Comparison of ENCODE assay signal across 20 mouse cellular contexts in the genomic region with DNA sequence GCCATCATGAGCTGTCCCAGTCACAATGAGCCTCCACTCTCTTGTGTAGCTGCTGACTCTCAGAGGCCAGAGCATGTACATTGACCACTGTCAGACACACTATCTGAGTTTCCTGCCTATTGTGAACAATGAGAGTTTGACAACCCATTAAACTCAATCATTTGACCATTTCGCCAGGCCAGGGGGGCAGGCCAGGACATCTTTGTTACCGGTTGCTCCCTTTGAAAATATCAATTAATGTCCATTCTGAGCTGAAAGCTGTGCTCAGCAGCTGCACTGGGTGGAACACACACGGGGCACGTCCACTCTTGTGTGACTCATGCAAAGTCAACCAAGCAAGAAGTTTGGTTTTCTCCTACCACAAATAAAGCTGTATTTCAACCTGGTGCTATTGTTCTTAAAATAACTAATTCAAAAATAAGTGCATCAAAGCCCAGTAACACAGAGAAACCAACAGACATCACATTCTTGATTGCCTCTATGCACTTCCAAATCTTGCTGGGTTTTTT.
A peak's percentile ranks its signal among the peaks of the same experiment; 100 is the strongest.
DNase-seq lines count a peak whose midpoint lies in the region; ATAC-seq and TF ChIP-seq lines count a peak whose summit lies in the region.
"Had no signal": no experiment of that assay in that cellular context is flagged by ENCODE, and none has a peak within 500 bp of the region (broad histone marks: within the 10 kb centered on the region; RNA-seq: fewer than 3 reads in every experiment).

No protein-coding gene starts in this region.

- no peak for TF ChIP-seq CTCF in kidney, postnatal 0 days (IDR thresholded peaks at IDR 0.05; ENCODE audit: low read depth)

- H3K27ac ChIP-seq in kidney, postnatal 0 days = no peak overlapping the region
- H3K27ac ChIP-seq in kidney, embryonic 14.5 days (ENCODE audit: low read depth, low read length) = no peak overlapping the region
- H3K27ac ChIP-seq in forebrain, embryonic 10.5 days = no peak overlapping the region
- H3K27ac ChIP-seq: embryonic facial prominence, embryonic 13.5 days; heart, embryonic 10.5 days; hindbrain, embryonic 14.5 days; intestine, embryonic 15.5 days had no signal

- H3K4me2 ChIP-seq in kidney, postnatal 0 days (ENCODE audit: low read length) = no peak overlapping the region
- no peak overlapping the region for H3K4me2 ChIP-seq in kidney, embryonic 14.5 days (replicated peaks; ENCODE audit: low read depth, low read length)
- H3K4me2 ChIP-seq: embryonic facial prominence, embryonic 13.5 days; hindbrain, embryonic 14.5 days; intestine, embryonic 15.5 days had no signal

- 41% methylated on average over 4 of the region's 4 CpGs for WGBS in kidney, postnatal 0 days
- 45% methylated on average over 4 of the region's 4 CpGs for WGBS in kidney, embryonic 14.5 days
- 44% methylated on average over 4 of the region's 4 CpGs for WGBS in forebrain, embryonic 10.5 days

- no peaks in the 10 kb centered on the region for H3K36me3 ChIP-seq in kidney, postnatal 0 days (ENCODE audit: insufficient read depth, low read length)
- H3K36me3 ChIP-seq in kidney, embryonic 14.5 days (ENCODE audit: control insufficient read depth, insufficient read depth, low read length) = no peaks in the 10 kb centered on the region
- H3K36me3 ChIP-seq in forebrain, embryonic 10.5 days (replicated peaks) = no peaks in the 10 kb centered on the region
- H3K36me3 ChIP-seq: embryonic facial prominence, embryonic 13.5 days; heart, embryonic 10.5 days; intestine, embryonic 15.5 days had no signal

- peaks cover 11% of the 10 kb centered on the region for H3K4me1 ChIP-seq in kidney, postnatal 0 days (replicated peaks; ENCODE audit: insufficient read depth, low read length)
- peaks cover 16% of the 10 kb centered on the region for H3K4me1 ChIP-seq in kidney, embryonic 14.5 days (ENCODE audit: control insufficient read depth, insufficient read depth, low read length)
- H3K4me1 ChIP-seq in forebrain, embryonic 10.5 days = peaks cover 29% of the 10 kb centered on the region

- DNase-seq in kidney, postnatal 0 days (ENCODE audit: low spot score) = peak; percentile 30
- DNase-seq in Muller cell, postnatal 12 days (ENCODE audit: inconsistent ontology term) = peak; percentile 66
- DNase-seq in retina, postnatal 1 day = peak; percentile 57
- no peak for DNase-seq in cerebellum, adult 9-10 months
- DNase-seq in forebrain, embryonic 10.5 days (ENCODE audit: extremely low spot score, low spot score) = no peak
- DNase-seq: adrenal gland, postnatal 10 days; cerebellum, adult 11 months; cerebellum, adult 8-10 months; cerebellum, postnatal 25 days; gastrocnemius, postnatal 10 days; heart, adult 18-20 months; heart, postnatal 10 days; heart, postnatal 4 days had no signal

- H3K9me3 ChIP-seq in kidney, postnatal 0 days (replicated peaks; ENCODE audit: low read length) = no peaks in the 10 kb centered on the region
- no peaks in the 10 kb centered on the region for H3K9me3 ChIP-seq in kidney, embryonic 14.5 days (ENCODE audit: control insufficient read depth, low read length)
- H3K9me3 ChIP-seq in forebrain, embryonic 10.5 days = no peaks in the 10 kb centered on the region
- H3K9me3 ChIP-seq: embryonic facial prominence, embryonic 13.5 days; heart, embryonic 10.5 days; intestine, embryonic 15.5 days had no signal

- no peak for ATAC-seq in kidney, postnatal 0 days (replicated peaks; ENCODE audit: low FRiP score, low read depth)
- no peak; the same call in 1 of the 2 replicates for ATAC-seq in kidney, embryonic 14.5 days (ENCODE audit: low FRiP score, low TSS enrichment)
- no peak for ATAC-seq in erythroid progenitor cell, adult 5-6 weeks (replicated peaks; ENCODE audit: low FRiP score, poor library complexity, severe bottlenecking)
- ATAC-seq: forebrain, embryonic 14.5 days; intestine, embryonic 15.5 days had no signal

- no peaks in the 10 kb centered on the region for H3K27me3 ChIP-seq in kidney, postnatal 0 days (ENCODE audit: insufficient read depth, low read length)
- H3K27me3 ChIP-seq in kidney, embryonic 14.5 days (ENCODE audit: control insufficient read depth, insufficient read depth, low read length) = no peaks in the 10 kb centered on the region
- peaks cover 6% of the 10 kb centered on the region for H3K27me3 ChIP-seq in forebrain, embryonic 10.5 days (ENCODE audit: poor library complexity, severe bottlenecking)
- H3K27me3 ChIP-seq: embryonic facial prominence, embryonic 13.5 days; intestine, embryonic 15.5 days had no signal

- H3K4me3 ChIP-seq in kidney, postnatal 0 days (replicated peaks; ENCODE audit: low read depth, low read length) = no peak overlapping the region
- no peak overlapping the region for H3K4me3 ChIP-seq in kidney, embryonic 14.5 days (ENCODE audit: low read length)
- no peak overlapping the region for H3K4me3 ChIP-seq in forebrain, embryonic 10.5 days
- H3K4me3 ChIP-seq: embryonic facial prominence, embryonic 13.5 days; heart, embryonic 10.5 days; intestine, embryonic 15.5 days had no signal

- no peak overlapping the region for H3K9ac ChIP-seq in kidney, postnatal 0 days (ENCODE audit: low read depth, low read length)
- no peak overlapping the region for H3K9ac ChIP-seq in kidney, embryonic 14.5 days (ENCODE audit: low read depth, low read length)
- H3K9ac ChIP-seq: embryonic facial prominence, embryonic 13.5 days; hindbrain, embryonic 14.5 days; intestine, embryonic 15.5 days had no signal

Comparison
In these comparisons a context has a peak if more than half of its experiments do, and no peak if none do; other contexts are left out.
1. DNase-seq: peak in kidney, postnatal 0 days (single experiment), Muller cell, postnatal 12 days (single experiment) and retina, postnatal 1 day (single experiment); none in cerebellum, adult 9-10 months (single experiment) and forebrain, embryonic 10.5 days (single experiment).